ENCODE assay signal across 16 mouse cellular contexts in the genomic region with DNA sequence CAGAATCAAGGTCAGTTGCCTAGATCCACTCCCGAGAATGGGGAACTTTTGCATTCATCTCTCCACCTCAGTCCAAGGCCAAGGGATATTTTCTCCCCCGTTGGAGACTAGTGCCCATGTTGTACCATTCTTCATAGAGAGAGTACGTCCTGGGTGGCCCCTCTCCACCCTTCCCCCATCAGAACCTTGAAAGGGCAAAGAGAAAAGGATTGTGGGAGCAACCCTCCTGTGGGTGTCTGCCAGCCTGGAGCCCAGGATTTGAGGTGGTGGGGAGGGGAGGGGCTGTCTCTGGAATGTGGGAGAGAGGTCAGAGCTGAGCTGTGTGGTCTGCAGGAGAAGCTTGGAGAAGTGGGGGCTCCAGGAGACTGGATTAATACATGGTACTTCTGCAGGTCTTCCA. TPM values are rescaled to one million over a fixed set of nuclear protein-coding genes. Genes with fewer than 3 reads are reported as not detected.
DNase-seq lines count a peak whose midpoint lies in the region; ATAC-seq and TF ChIP-seq lines count a peak whose summit lies in the region.
"Had no signal": no experiment of that assay in that cellular context is flagged by ENCODE, and none has a peak within 500 bp of the region (broad histone marks: within the 10 kb centered on the region; RNA-seq: fewer than 3 reads in every experiment).

No protein-coding gene starts in this region.

- H3K27me3 ChIP-seq in kidney, embryonic 15.5 days = peaks cover 39% of the 10 kb centered on the region
- H3K27me3 ChIP-seq in neural tube, embryonic 13.5 days = peaks cover 17% of the 10 kb centered on the region
- no peaks in the 10 kb centered on the region for H3K27me3 ChIP-seq in hindbrain, embryonic 14.5 days (ENCODE audit: control insufficient read depth, insufficient read depth, low read length)

- no peak overlapping the region for H3K4me3 ChIP-seq in kidney, embryonic 15.5 days (replicated peaks)
- no peak overlapping the region for H3K4me3 ChIP-seq in neural tube, embryonic 13.5 days
- H3K4me3 ChIP-seq in hindbrain, embryonic 14.5 days (replicated peaks; ENCODE audit: low read length) = no peak overlapping the region
- H3K4me3 ChIP-seq in olfactory bulb, adult 2 months (ENCODE audit: insufficient read depth, low read depth, low read length) = no peak overlapping the region
- H3K4me3 ChIP-seq: embryonic facial prominence, embryonic 15.5 days had no signal

- ATAC-seq in kidney, embryonic 15.5 days (replicated peaks; ENCODE audit: low FRiP score) = no peak
- no peak for ATAC-seq in neural tube, embryonic 13.5 days (ENCODE audit: low read depth)
- no peak for ATAC-seq in hindbrain, embryonic 14.5 days (ENCODE audit: low FRiP score)

- no peak overlapping the region for H3K4me2 ChIP-seq in kidney, embryonic 15.5 days
- peak overlapping the region; percentile 66 for H3K4me2 ChIP-seq in neural tube, embryonic 13.5 days
- H3K4me2 ChIP-seq in hindbrain, embryonic 14.5 days (replicated peaks) = peak overlapping the region; percentile 36
- H3K4me2 ChIP-seq: embryonic facial prominence, embryonic 15.5 days; liver, embryonic 11.5 days had no signal

- no peak for TF ChIP-seq POLR2A in olfactory bulb, adult 2 months (IDR thresholded peaks at IDR 0.05; ENCODE audit: insufficient read depth, low read depth, low read length)

- H3K9ac ChIP-seq in kidney, embryonic 15.5 days = no peak overlapping the region
- no peak overlapping the region for H3K9ac ChIP-seq in neural tube, embryonic 13.5 days
- no peak overlapping the region for H3K9ac ChIP-seq in hindbrain, embryonic 14.5 days
- H3K9ac ChIP-seq: embryonic facial prominence, embryonic 15.5 days; lung, embryonic 14.5 days had no signal

- H3K36me3 ChIP-seq in kidney, embryonic 15.5 days = no peaks in the 10 kb centered on the region
- no peaks in the 10 kb centered on the region for H3K36me3 ChIP-seq in neural tube, embryonic 13.5 days
- no peaks in the 10 kb centered on the region for H3K36me3 ChIP-seq in hindbrain, embryonic 14.5 days (replicated peaks; ENCODE audit: control insufficient read depth, insufficient read depth)
- H3K36me3 ChIP-seq: embryonic facial prominence, embryonic 15.5 days; G1E had no signal

- H3K27ac ChIP-seq in kidney, embryonic 15.5 days = no peak overlapping the region
- H3K27ac ChIP-seq in neural tube, embryonic 13.5 days (replicated peaks) = peak overlapping the region; percentile 42; the same call in 1 of the 2 replicates
- peak overlapping the region; percentile 70 for H3K27ac ChIP-seq in hindbrain, embryonic 14.5 days
- peak overlapping the region; percentile 64; the same call in 1 of the 2 replicates for H3K27ac ChIP-seq in olfactory bulb, adult 2 months (ENCODE audit: insufficient read depth, low read depth, low read length)
- H3K27ac ChIP-seq: embryonic facial prominence, embryonic 15.5 days had no signal

- 61% methylated on average over 3 of the region's 3 CpGs for WGBS in kidney, embryonic 15.5 days
- 49% methylated on average over 3 of the region's 3 CpGs for WGBS in neural tube, embryonic 13.5 days
- 49% methylated on average over 3 of the region's 3 CpGs for whole genome bisulfite sequencing in hindbrain, embryonic 14.5 days
- 49% methylated on average over 3 of the region's 3 CpGs for WGBS in olfactory bulb, adult 2 months

- H3K4me1 ChIP-seq in kidney, embryonic 15.5 days = peaks cover 11% of the 10 kb centered on the region
- peaks cover 36% of the 10 kb centered on the region for H3K4me1 ChIP-seq in neural tube, embryonic 13.5 days (replicated peaks)
- H3K4me1 ChIP-seq in hindbrain, embryonic 14.5 days (replicated peaks; ENCODE audit: control insufficient read depth, insufficient read depth, low read length) = no peaks in the 10 kb centered on the region; the same call in 1 of the 2 replicates
- peaks cover 12% of the 10 kb centered on the region for H3K4me1 ChIP-seq in olfactory bulb, adult 2 months (ENCODE audit: control insufficient read depth, insufficient read depth, low read length)

- TF ChIP-seq CTCF in olfactory bulb, adult 2 months (IDR thresholded peaks at IDR 0.05; ENCODE audit: insufficient read depth, low read depth, low read length) = no peak

- no peaks in the 10 kb centered on the region for H3K9me3 ChIP-seq in kidney, embryonic 15.5 days (replicated peaks)
- no peaks in the 10 kb centered on the region for H3K9me3 ChIP-seq in neural tube, embryonic 13.5 days
- H3K9me3 ChIP-seq in hindbrain, embryonic 14.5 days (ENCODE audit: control insufficient read depth, low read length) = no peaks in the 10 kb centered on the region
- H3K9me3 ChIP-seq: embryonic facial prominence, embryonic 15.5 days; G1E had no signal

- peak; percentile 25 for DNase-seq in kidney, adult 18-20 months
- DNase-seq in neural tube, embryonic 10.5 days (ENCODE audit: extremely low spot score, low spot score) = no peak
- DNase-seq in hindbrain, embryonic 14.5 days (ENCODE audit: low spot score) = no peak
- no peak for DNase-seq in thymus, postnatal 0 days (ENCODE audit: low spot score)
- DNase-seq: adrenal gland, adult 2 months; gastrocnemius, postnatal 10 days; heart, postnatal 10 days; left cerebral cortex, postnatal 4 days; lung, embryonic 14.5 days had no signal

RNA-seq across cellular contexts. Expression of gene Kcnj10, which starts 2.9 kb away (rescaled TPM):
- 0.83 and 1.0 TPM in 2 replicates for polyA plus RNA-seq in kidney, embryonic 15.5 days (2015; fragmentation: Nextera tagmentation; extraction: Ambion mirVana)
- 1.9 and 2.0 TPM in 2 replicates for polyA plus RNA-seq in neural tube, embryonic 13.5 days (2015; fragmentation: Nextera tagmentation; extraction: Ambion mirVana)
- 2.8 and 3.5 TPM in 2 replicates for polyA plus RNA-seq in hindbrain, embryonic 14.5 days (2014; fragmentation: Nextera tagmentation; extraction: Ambion mirVana)
- polyA plus RNA-seq in olfactory bulb, adult 2 months (2012; ENCODE audit: insufficient read depth, insufficient read length, low replicate concordance, missing spikeins) = 93.5 and 169 TPM in 2 replicates
- 0.15 and 0.17 TPM in 2 replicates for polyA plus RNA-seq in thymus, postnatal 0 days (2015; fragmentation: Nextera tagmentation; extraction: Ambion mirVana)
- polyA plus RNA-seq: G1E had no signal

RNA-seq across cellular contexts. Expression of gene Kcnj9, which starts 14.8 kb away (rescaled TPM):
- not detected in 2 replicates for polyA plus RNA-seq in kidney, embryonic 15.5 days (2015; fragmentation: Nextera tagmentation; extraction: Ambion mirVana)
- 1.5 and 2.1 TPM in 2 replicates for polyA plus RNA-seq in neural tube, embryonic 13.5 days (2015; fragmentation: Nextera tagmentation; extraction: Ambion mirVana)
- 1.7 and 2.1 TPM in 2 replicates for polyA plus RNA-seq in hindbrain, embryonic 14.5 days (2014; fragmentation: Nextera tagmentation; extraction: Ambion mirVana)
- not detected in 2 replicates for polyA plus RNA-seq in olfactory bulb, adult 2 months (2012; ENCODE audit: insufficient read depth, insufficient read length, low replicate concordance, missing spikeins)
- polyA plus RNA-seq in thymus, postnatal 0 days (2015; fragmentation: Nextera tagmentation; extraction: Ambion mirVana) = 0.09 TPM in 2 replicates
- polyA plus RNA-seq: G1E; intestine, embryonic 14.5 days had no signal

RNA-seq across cellular contexts. Expression of gene Pigm, which starts 32.4 kb away (rescaled TPM):
- 7.6 and 7.9 TPM in 2 replicates for polyA plus RNA-seq in kidney, embryonic 15.5 days (2015; fragmentation: Nextera tagmentation; extraction: Ambion mirVana)
- polyA plus RNA-seq in neural tube, embryonic 13.5 days (2015; fragmentation: Nextera tagmentation; extraction: Ambion mirVana) = 5.1 and 5.7 TPM in 2 replicates
- 5.6 and 5.9 TPM in 2 replicates for polyA plus RNA-seq in hindbrain, embryonic 14.5 days (2014; fragmentation: Nextera tagmentation; extraction: Ambion mirVana)
- not detected in 2 replicates for polyA plus RNA-seq in olfactory bulb, adult 2 months (2012; ENCODE audit: insufficient read depth, insufficient read length, low replicate concordance, missing spikeins)
- polyA plus RNA-seq in thymus, postnatal 0 days (2015; fragmentation: Nextera tagmentation; extraction: Ambion mirVana) = 5.6 and 6.5 TPM in 2 replicates

RNA-seq across cellular contexts. Expression of gene Atp1a2, which starts 46.0 kb away (rescaled TPM):
- 2.2 and 2.9 TPM in 2 replicates for polyA plus RNA-seq in kidney, embryonic 15.5 days (2015; fragmentation: Nextera tagmentation; extraction: Ambion mirVana)
- 38.6 and 40.0 TPM in 2 replicates for polyA plus RNA-seq in neural tube, embryonic 13.5 days (2015; fragmentation: Nextera tagmentation; extraction: Ambion mirVana)
- polyA plus RNA-seq in hindbrain, embryonic 14.5 days (2014; fragmentation: Nextera tagmentation; extraction: Ambion mirVana) = 27.9 and 29.5 TPM in 2 replicates
- 130 and 318 TPM in 2 replicates for polyA plus RNA-seq in olfactory bulb, adult 2 months (2012; ENCODE audit: insufficient read depth, insufficient read length, low replicate concordance, missing spikeins)
- 0.71 and 0.82 TPM in 2 replicates for polyA plus RNA-seq in thymus, postnatal 0 days (2015; fragmentation: Nextera tagmentation; extraction: Ambion mirVana)
- polyA plus RNA-seq: G1E had no signal

Comparison
In these comparisons a context has a peak if more than half of its experiments do, and no peak if none do; other contexts are left out.
1. RNA of gene Kcnj10, which starts 2.9 kb away (polyA plus RNA-seq): 93.5 to 169 TPM in olfactory bulb, adult 2 months; 2.8 to 3.5 TPM in hindbrain, embryonic 14.5 days, 1.9 to 2.0 TPM in neural tube, embryonic 13.5 days, 0.83 to 1.0 TPM in kidney, embryonic 15.5 days and 0.15 to 0.17 TPM in thymus, postnatal 0 days; every median in the first group is over 10 times any median in the second.